Mouse (Mus musculus) left cerebral cortex, adult 8-10 months (tissue): ENCODE data around the gene Rarb. TPM values are rescaled to one million over a fixed set of nuclear protein-coding genes. Genes with fewer than 3 reads are reported as not detected.

Experiments
- DNase-seq, 2 experiments: peaks; one replicate each; pipeline ENCODE4 v3.0.0; 2022; ENCODE audit warnings: low spot score in 2 of 2
- total RNA-seq, 4 experiments: library from RNA; stranded (reverse); gene quantifications; 2 replicates each; pipeline ENCODE4 v1.2.4; 2022

Rarb gene
- total RNA-seq, 4 experiments from 2014 or later = 35.7 to 38.3 (median 36.5) TPM

- DNase-seq = no peak
These were observed 277.3 kb downstream of the Rarb start for GRCm38 (mm10) chr14:16541641-16542040.

DNA sequence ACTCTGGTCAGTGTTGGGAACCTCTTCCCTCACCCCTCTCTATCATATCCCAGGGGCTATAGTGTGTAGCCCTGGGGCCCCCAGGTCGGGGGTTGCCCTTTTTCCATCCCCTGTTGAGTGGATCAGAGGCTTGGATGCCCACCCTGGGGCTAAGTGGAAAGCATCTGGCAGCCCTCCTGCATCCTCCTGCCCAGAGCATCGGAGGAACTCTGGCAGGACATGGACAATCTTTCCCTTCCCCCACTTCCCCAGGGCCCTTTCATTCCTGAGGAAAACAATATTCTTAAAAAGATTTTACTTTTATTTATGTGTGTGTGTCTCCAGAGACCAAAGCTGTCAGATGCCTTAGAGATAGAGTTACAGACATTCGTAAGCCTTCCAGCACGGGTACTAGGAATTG is 281.5 kb downstream of the Rarb start:
- no peak for DNase-seq

DNA sequence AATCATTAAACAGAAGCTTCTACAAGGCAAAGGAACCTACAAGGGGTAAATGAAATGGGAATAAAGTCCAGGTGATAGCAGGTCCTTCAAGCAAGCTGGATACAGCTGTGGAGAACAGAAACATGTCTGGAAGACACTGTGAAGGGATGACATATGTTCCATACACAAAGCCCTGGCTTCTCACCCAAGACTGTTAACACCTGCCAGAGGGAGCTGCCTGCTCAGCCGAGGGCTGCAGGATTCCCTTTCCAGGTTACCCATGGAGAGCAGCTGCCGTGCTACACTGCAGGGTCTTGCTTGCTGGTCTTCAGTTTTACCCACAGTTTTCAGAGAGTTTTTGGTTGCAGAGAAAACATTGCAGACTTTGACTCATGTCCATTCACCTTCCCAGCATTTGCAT is 290.3 kb downstream of the Rarb start:
- no peak for DNase-seq

DNA sequence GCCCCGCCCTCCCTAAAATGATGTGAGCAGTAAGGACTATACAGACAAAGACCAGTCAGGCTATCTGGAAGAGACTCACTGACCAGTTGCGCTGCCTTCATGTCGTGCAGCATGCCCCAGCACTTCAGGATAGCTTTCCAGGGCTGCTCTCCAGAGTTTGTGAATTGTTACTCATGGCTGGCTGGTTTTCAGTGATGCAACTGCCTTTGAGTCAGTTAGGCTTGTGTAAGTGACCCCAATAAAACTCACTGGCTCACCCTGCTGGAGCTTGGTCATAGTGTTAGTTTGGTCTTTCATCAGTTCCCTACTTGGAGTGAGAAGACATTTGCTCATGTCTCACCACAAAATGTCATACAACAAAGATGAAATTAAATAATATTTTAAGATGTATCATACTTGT is 292.8 kb downstream of the Rarb start:
- no peak for DNase-seq

GRCm38 (mm10) chr14:16525137-16525924 is 293.6 kb downstream of the Rarb start:
- no peak for DNase-seq

DNA sequence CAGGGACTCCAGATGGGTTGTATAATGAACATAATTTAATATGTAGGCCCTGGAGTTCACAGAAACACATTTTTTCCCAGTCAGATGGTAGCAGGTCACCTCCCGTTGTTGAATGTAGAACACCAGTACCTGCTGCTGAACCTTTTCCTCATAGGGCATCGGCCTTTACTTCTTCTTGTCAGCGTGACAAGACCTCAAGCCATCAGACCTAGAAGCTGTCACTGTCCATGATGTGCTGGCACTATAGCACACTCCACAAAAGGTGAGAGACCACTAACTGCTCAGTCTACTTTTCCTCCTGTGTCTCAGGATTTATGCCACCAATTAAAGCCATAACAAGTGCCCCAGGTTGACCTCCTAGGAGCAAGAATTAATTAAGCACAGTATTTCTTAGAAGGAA is 296.1 kb downstream of the Rarb start:
- DNase-seq = no peak

- DNase-seq = peak in 1 of 2 experiments; percentile 67
These were observed 299.3 kb downstream of the Rarb start for GRCm38 (mm10) chr14:16519588-16520167.

- peak in 1 of 2 experiments; percentile 16 for DNase-seq
These were observed 301.0 kb downstream of the Rarb start for GRCm38 (mm10) chr14:16517958-16518357.

- DNase-seq = no peak
These were observed 303.2 kb downstream of the Rarb start for GRCm38 (mm10) chr14:16515731-16516130.

DNA sequence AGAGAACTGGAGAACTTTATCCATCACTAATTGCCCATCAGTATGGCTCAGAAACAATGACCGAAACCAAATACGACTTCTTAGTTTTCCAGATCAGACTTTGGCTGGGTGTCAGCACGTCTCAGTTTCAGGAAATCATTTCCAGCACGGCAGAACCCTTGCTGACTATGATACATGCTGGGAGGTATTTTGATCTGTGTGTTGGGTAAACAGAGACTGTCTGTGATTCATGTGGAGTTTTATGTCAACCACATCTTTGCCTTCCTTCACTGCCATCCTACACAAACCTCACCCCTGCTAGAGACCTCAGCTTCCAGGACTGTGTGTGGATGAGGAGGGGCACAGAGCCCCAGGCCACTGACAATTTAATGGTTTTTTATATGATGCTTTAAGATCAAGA is 308.4 kb downstream of the Rarb start:
- no peak for DNase-seq

GRCm38 (mm10) chr14:16509825-16510224 is 309.1 kb downstream of the Rarb start:
- no peak for DNase-seq

DNA sequence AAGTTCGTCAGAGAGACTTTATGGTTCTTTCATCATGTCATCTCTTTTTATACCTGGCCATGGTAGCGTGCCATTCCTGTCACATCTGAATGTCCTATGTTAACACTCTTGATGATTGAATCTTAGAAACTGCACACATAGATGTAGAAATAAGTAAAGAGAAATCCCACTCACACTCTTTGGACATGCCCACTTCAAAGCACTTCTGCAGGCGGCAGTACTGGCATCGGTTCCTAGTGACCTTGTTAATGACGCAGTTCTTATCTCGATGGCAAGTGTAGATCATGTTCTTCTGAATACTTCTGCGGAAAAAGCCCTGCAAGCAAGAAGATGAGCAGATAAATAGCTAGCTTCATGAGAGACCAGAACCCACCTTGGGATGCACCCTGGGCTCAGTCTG is 310.2 kb downstream of the Rarb start:
- DNase-seq = no peak

- DNase-seq = peak in 1 of 2 experiments; percentile 28
These were observed 321.7 kb downstream of the Rarb start for GRCm38 (mm10) chr14:16497226-16497661.

GRCm38 (mm10) chr14:16483656-16484380 is 335.1 kb downstream of the Rarb start:
- DNase-seq = no peak

DNA sequence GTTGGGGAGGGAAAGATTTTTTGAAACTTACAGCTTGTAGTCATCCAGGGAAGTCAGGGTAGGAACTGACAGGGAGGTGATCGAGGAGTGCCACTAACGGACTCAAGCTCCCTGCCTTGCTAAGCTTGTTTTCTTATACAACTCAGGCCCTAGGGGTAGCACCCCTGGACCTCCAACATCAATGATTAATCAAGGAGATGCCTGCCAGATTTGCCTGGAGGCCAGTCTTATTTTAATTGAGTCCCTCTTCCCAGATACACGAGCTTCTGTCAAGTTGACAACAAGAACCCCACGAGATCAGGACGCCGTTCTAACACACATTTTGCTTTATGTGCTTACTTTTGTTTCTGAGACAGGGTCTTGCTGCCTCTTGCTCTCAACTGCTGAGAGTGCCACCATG is 338.3 kb downstream of the Rarb start:
- DNase-seq = no peak

GRCm38 (mm10) chr14:16479521-16479920 is 339.4 kb downstream of the Rarb start:
- DNase-seq = no peak

- DNase-seq = no peak
These were observed 340.2 kb downstream of the Rarb start for GRCm38 (mm10) chr14:16478606-16479323.

- DNase-seq = no peak
These were observed 370.5 kb downstream of the Rarb start for GRCm38 (mm10) chr14:16448269-16448987.

DNA sequence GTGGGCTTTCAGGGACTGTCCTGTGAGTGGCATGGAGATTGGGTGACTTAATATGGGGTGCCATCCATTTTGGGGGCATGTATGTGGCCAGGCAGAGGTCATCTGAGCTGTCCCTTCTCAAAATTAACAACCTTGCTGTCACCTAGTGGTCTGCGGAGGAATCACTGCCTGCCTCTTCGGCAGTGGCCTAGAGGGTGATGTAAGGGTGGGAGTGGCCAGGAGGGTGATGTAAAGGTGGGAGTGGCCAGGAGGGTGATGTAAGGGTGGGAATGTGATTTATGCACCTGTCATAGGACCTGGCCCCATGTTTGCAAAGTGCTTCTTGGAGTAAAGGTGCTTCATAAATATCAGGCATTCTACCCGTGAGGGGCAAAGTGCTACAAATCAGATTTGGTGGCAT is 371.4 kb downstream of the Rarb start:
- DNase-seq = no peak

GRCm38 (mm10) chr14:16444859-16445258 is 374.1 kb downstream of the Rarb start:
- DNase-seq = no peak
